Mouse (Mus musculus): ENCODE data around the gene Gfpt2.

DNA sequence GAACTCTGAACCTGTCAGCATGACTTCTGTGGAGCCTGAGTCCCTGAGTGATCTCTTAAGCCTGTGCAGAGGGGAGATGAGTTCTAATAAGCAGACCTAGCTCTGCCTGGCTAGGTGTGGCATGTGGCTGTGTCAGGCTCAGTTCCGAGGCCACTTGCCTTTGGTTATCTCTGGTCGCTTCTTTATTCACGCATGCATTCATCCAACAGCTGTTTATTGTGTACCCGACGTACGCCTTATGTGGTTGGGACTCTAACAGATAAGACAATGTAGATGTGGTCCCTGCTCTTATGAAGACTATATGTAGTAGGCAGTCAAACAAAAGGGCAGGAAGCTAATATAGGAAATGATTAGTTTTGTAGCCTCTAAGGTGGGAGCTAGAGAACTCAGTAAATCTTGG, 5.0 kb downstream of the Gfpt2 start:
- TF ChIP-seq CTCF (IDR thresholded peaks at IDR 0.05; ENCODE audit: low read depth, low read length) (no peak), POLR2A (IDR thresholded peaks at IDR 0.05; ENCODE audit: extremely low read depth, insufficient read depth, low read length) (no peak)
